Mouse (Mus musculus) embryo, embryonic 10 days (tissue): ENCODE results near the gene Aagab.

Source experiments
- DNase-seq: peaks from one replicate; pipeline ENCODE4 v3.0.0-alpha.2; 2015; ENCODE audit warnings: low spot score

Aagab gene

DNA sequence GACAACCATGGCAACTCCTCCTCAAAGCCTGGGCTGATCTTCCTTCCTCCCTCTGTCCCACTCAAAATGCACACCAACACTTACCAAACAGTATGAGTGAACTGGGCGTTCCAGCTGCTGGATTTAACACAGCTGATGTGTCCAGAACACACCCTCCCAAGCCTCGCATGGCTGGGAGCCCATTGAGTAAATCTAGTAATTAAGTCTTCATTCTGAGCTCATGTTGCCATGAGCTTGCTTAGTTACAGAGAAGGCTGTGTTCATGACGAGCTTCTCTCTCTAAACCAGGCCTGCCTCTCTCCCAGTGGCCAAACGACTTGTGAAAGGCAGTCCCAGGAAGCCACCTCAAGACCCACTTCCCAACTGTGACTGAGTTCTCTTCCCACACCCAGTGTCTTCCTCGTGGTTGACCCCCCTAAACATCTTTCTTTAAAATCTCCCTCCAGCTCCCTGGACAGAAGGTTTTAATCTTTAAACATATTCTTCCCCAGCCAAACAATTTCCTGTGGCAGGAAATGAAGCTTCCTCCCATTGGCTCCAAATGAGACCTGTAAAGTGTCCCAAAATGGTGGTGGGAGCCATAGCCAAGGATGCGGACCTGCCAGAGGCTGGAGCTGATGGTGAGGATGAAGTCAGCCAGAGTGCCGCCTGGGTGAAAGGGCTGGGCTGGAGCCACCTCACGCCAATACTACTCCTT lies 70.5 kb downstream of the Aagab start:
- DNase-seq: no peak

DNA sequence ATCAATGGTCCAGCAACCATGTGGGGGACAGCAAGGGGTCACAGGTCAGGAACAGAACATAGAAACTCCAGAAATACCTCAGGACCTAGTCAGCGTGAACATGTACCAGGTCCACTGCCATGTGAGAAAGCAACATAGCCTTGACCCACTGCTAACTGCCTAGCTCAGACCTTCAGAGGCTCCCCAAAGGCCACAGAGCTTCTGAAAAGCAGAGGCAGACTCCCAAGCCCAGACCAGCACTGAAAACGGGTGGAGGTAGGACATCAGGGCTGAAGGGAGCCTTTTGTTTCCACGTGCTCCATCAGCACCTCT lies 71.0 kb downstream of the Aagab start:
- DNase-seq: no peak

GRCm38 (mm10) chr9:63674613-63675012 lies 72.2 kb downstream of the Aagab start:
- no peak for DNase-seq

DNA sequence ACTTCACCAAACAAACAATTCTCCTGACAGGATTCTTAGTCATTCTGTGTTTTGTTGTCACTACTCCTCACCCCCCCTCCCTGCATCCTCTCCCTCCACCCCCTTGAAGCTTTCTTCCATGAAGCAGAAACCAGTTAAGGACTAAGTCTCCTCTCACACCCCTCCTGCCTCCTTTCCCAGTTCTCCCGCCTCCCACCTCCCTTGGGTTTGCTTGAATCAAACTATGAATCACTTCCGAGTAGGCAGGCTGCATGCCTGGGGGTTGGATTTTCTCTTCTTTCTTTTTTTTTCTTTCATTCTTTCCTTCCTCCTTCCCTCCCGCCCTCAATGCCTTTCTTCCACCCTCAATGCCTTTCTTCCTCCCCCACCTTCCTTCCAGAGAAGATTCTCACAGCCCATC lies 75.2 kb downstream of the Aagab start:
- no peak for DNase-seq

DNA sequence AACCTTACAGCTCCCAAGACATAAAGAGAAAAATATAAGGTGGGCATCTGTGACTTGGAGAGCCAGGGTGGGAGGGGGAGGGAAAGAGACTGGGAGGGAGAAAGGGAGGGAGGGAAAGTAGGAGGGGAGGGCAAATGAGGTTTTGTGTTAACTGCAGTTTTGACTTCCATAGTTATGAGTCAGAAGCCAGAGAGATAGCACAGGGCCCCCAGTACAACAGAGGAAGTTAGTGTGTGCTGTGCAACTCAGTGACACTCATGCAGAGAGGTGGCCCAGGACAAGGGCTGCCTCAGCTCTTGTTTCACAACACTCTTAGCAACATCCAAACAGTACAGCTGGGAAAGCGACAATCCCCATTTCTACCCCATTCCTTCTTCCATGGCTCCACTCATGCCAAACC lies 75.6 kb downstream of the Aagab start:
- DNase-seq: no peak

DNA sequence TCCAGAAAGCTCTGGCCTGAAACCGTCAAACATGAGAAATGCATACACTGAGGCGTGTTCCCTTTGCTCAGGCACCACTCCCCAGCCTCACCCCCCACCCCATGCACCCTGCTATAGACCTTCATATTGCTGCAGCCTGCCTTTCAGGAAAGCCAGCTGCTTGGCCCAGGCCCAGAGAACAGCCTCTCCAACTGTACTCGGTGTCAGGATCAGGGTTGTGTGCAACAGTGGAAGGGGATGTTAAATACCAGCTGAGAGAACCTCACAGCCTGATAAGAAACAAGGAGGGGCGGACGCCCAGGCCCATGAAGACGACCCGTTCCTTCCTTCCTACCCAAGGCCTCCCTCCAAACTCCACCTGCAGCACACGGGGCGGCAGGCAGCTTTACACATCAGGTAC lies 79.8 kb downstream of the Aagab start:
- no peak for DNase-seq

DNA sequence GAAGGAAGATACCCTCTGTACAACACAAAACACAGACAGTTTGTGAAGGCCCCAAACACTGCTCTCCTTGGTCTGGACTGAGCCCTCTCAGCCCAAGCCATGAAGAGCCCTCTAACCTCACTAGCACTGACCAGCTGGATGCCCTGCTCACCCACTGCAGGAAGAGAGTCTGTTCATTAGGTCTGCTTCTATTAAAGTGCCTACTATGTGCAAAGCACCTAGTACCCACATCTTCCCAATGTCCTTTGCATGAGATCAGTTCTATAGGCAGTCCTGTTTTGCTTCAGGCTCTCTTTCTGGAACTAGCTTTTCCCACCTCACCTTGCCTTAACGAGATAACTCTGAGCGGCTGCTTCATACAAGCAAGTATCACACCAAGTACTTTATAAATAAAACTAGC lies 80.5 kb downstream of the Aagab start:
- no peak for DNase-seq

GRCm38 (mm10) chr9:63684277-63684676 lies 81.8 kb downstream of the Aagab start:
- no peak for DNase-seq

- no peak for DNase-seq
Observed at GRCm38 (mm10) chr9:63685352-63685751, 82.9 kb downstream of the Aagab start.

DNA sequence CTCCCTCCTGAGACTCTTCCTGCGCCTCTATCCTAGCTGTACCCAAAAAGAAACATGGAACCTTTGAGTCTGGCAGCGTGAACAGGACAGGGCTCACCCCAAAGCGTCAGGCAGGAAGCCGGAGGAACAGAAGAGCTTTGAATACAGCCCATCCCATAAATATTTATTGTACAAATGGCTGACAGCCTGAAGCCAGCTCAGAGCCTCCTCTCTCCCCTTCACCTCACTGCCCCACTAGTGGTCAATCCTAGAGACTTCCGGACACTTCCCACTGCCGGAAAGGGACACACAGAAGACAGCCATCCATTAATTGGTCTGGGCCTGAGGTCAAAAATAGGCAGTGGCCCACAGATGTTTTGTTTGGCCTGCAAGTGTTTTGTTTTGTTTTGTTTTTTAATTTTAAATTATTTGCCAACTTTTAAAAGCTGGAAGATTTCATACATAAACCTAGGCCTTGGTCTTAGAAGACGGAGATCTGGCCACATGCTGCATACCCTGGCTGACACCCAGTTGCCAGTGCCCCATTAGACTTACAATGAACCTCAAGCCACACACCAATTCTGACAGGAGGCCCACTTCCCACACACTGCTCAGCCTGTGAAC lies 85.1 kb downstream of the Aagab start:
- DNase-seq: no peak

DNA sequence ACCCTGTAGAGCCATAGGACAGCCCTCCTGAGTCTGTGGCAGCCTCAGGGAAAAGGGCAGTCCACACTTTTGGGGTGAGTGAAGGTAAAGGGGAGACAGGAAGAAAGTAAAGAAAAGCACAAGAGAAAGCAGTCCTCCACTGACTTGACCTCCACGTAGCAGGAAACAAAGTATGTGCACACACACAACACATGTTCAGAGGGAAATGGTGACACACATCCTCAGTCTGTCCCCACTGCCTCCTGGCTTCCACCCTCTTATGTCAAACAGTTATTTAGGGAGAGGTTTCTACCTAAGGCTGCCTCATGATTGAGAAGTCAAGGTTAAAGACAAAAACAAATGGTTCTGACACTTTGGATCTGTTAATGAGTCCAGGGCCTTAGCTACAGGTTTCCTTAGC lies 88.1 kb downstream of the Aagab start:
- DNase-seq: no peak

GRCm38 (mm10) chr9:63691960-63692359 lies 89.5 kb downstream of the Aagab start:
- DNase-seq: no peak
